Mouse (Mus musculus): ENCODE data around the gene Ezr. TPM values are rescaled to one million over a fixed set of nuclear protein-coding genes. Genes with fewer than 3 reads are reported as not detected.

The Ezr gene
- polyA plus RNA-seq, 1 experiment from 2014 or later, result 115 TPM

GRCm38 (mm10) chr17:6746452-6747231, 35.9 kb downstream of the Ezr start:
- 0 out of 2 replicates have a peak overlapping the region, but pooled peaks have one; percentile 38 for H3K27ac ChIP-seq
- WGBS, result 77% methylated on average over 9 of the region's 9 CpGs

GRCm38 (mm10) chr17:6745975-6746374, 36.6 kb downstream of the Ezr start:
- no peak for ATAC-seq (ENCODE audit: insufficient number of reproducible peaks, low FRiP score, low TSS enrichment, low read depth)
- WGBS, result 36% methylated on average over 9 of the region's 9 CpGs
- H3K4me1 ChIP-seq, result peaks cover 53% of the 10 kb centered on the region

More at GRCm38 (mm10) chr17:6746452-6747231, 35.9 kb downstream of the Ezr start:
- Histone ChIP-seq H3K9ac (no peak overlapping the region), H3K4me1 (peaks cover 60% of the 10 kb centered on the region), H3K4me3 (no peak overlapping the region), H3K36me3 (peaks cover 26% of the 10 kb centered on the region), H3K9me3 (no peaks in the 10 kb centered on the region), H3K4me2 (no peak overlapping the region), H3K27me3 (no peaks in the 10 kb centered on the region)
- no peak for ATAC-seq (ENCODE audit: insufficient number of reproducible peaks, low FRiP score, low TSS enrichment, low read depth)

GRCm38 (mm10) chr17:6745503-6745902, 37.1 kb downstream of the Ezr start:
- no peak overlapping the region for H3K4me2 ChIP-seq
- no peak overlapping the region for H3K4me3 ChIP-seq
- no peak for ATAC-seq (ENCODE audit: insufficient number of reproducible peaks, low FRiP score, low TSS enrichment, low read depth)
- no peaks in the 10 kb centered on the region for H3K9me3 ChIP-seq
- WGBS, result 41% methylated on average over 5 of the region's 5 CpGs
- H3K4me1 ChIP-seq, result peaks cover 49% of the 10 kb centered on the region
- peaks cover 36% of the 10 kb centered on the region for H3K36me3 ChIP-seq
- H3K27me3 ChIP-seq, result no peaks in the 10 kb centered on the region
- H3K27ac ChIP-seq, result peak overlapping the region; percentile 38
- H3K9ac ChIP-seq, result no peak overlapping the region

More at GRCm38 (mm10) chr17:6745975-6746374, 36.6 kb downstream of the Ezr start:
- Histone ChIP-seq H3K9me3 (no peaks in the 10 kb centered on the region), H3K9ac (no peak overlapping the region), H3K4me2 (no peak overlapping the region), H3K4me3 (no peak overlapping the region), H3K27me3 (no peaks in the 10 kb centered on the region), H3K27ac (peak overlapping the region; percentile 38), H3K36me3 (peaks cover 33% of the 10 kb centered on the region)

GRCm38 (mm10) chr17:6744871-6745270, 37.7 kb downstream of the Ezr start:
- H3K4me3 ChIP-seq, result no peak overlapping the region
- H3K4me1 ChIP-seq, result peaks cover 49% of the 10 kb centered on the region
- 87% methylated on average over 14 of the region's 14 CpGs for WGBS
- no peaks in the 10 kb centered on the region for H3K9me3 ChIP-seq
- H3K9ac ChIP-seq, result no peak overlapping the region
- peak overlapping the region; percentile 60 for H3K27ac ChIP-seq
- H3K36me3 ChIP-seq, result peaks cover 39% of the 10 kb centered on the region
- ATAC-seq (ENCODE audit: insufficient number of reproducible peaks, low FRiP score, low TSS enrichment, low read depth), result no peak
- H3K4me2 ChIP-seq, result no peak overlapping the region
- no peaks in the 10 kb centered on the region for H3K27me3 ChIP-seq

- ATAC-seq (ENCODE audit: insufficient number of reproducible peaks, low FRiP score, low TSS enrichment, low read depth), result no peak
- H3K9ac ChIP-seq, result no peak overlapping the region
- 52% methylated on average over 9 of the region's 9 CpGs for WGBS
Measured at GRCm38 (mm10) chr17:6744366-6744765, 38.2 kb downstream of the Ezr start.

GRCm38 (mm10) chr17:6743787-6744239, 38.8 kb downstream of the Ezr start:
- H3K27ac ChIP-seq, result peak overlapping the region; percentile 60
- no peak overlapping the region for H3K9ac ChIP-seq
- H3K36me3 ChIP-seq, result peaks cover 50% of the 10 kb centered on the region
- no peak for ATAC-seq (ENCODE audit: insufficient number of reproducible peaks, low FRiP score, low TSS enrichment, low read depth)
- H3K4me1 ChIP-seq, result peaks cover 49% of the 10 kb centered on the region
- WGBS, result 13% methylated on average over 11 of the region's 11 CpGs
- H3K9me3 ChIP-seq, result no peaks in the 10 kb centered on the region
- no peak overlapping the region for H3K4me3 ChIP-seq
- H3K27me3 ChIP-seq, result no peaks in the 10 kb centered on the region
- H3K4me2 ChIP-seq, result no peak overlapping the region

More at GRCm38 (mm10) chr17:6744366-6744765, 38.2 kb downstream of the Ezr start:
- Histone ChIP-seq H3K9me3 (no peaks in the 10 kb centered on the region), H3K36me3 (peaks cover 44% of the 10 kb centered on the region), H3K4me2 (no peak overlapping the region), H3K27ac (peak overlapping the region; percentile 60), H3K4me1 (peaks cover 49% of the 10 kb centered on the region), H3K27me3 (no peaks in the 10 kb centered on the region), H3K4me3 (no peak overlapping the region)

GRCm38 (mm10) chr17:6743039-6743575, 39.5 kb downstream of the Ezr start:
- no peak overlapping the region for H3K4me3 ChIP-seq
- no peak overlapping the region for H3K4me2 ChIP-seq
- no peak overlapping the region for H3K9ac ChIP-seq
- peaks cover 49% of the 10 kb centered on the region for H3K4me1 ChIP-seq
- H3K27ac ChIP-seq, result peak overlapping the region; percentile 60; the same call in 1 of the 2 replicates
- ATAC-seq (ENCODE audit: insufficient number of reproducible peaks, low FRiP score, low TSS enrichment, low read depth), result no peak
- 86% methylated on average over 11 of the region's 11 CpGs for WGBS
- peaks cover 50% of the 10 kb centered on the region for H3K36me3 ChIP-seq
- no peaks in the 10 kb centered on the region for H3K9me3 ChIP-seq
- no peaks in the 10 kb centered on the region for H3K27me3 ChIP-seq

GRCm38 (mm10) chr17:6742083-6743038, 40.2 kb downstream of the Ezr start:
- no peak overlapping the region for H3K9ac ChIP-seq
- ATAC-seq (ENCODE audit: insufficient number of reproducible peaks, low FRiP score, low TSS enrichment, low read depth), result 0 out of 2 replicates have a peak, but pooled peaks have one; percentile 28
- H3K36me3 ChIP-seq, result peaks cover 56% of the 10 kb centered on the region
- no peak overlapping the region for H3K4me3 ChIP-seq
- no peaks in the 10 kb centered on the region for H3K9me3 ChIP-seq
- H3K4me1 ChIP-seq, result peaks cover 42% of the 10 kb centered on the region
- H3K27ac ChIP-seq, result no peak overlapping the region
- no peaks in the 10 kb centered on the region for H3K27me3 ChIP-seq
- WGBS, result 66% methylated on average over 33 of the region's 33 CpGs
- H3K4me2 ChIP-seq, result no peak overlapping the region

- Histone ChIP-seq H3K4me2 (no peak overlapping the region), H3K9me3 (no peaks in the 10 kb centered on the region), H3K27me3 (no peaks in the 10 kb centered on the region), H3K9ac (no peak overlapping the region), H3K27ac (no peak overlapping the region), H3K4me3 (no peak overlapping the region), H3K36me3 (peaks cover 50% of the 10 kb centered on the region), H3K4me1 (peaks cover 44% of the 10 kb centered on the region)
- 81% methylated on average over 12 of the region's 12 CpGs for WGBS
- ATAC-seq (ENCODE audit: insufficient number of reproducible peaks, low FRiP score, low TSS enrichment, low read depth), result no peak
Measured at GRCm38 (mm10) chr17:6741271-6741670, 41.3 kb downstream of the Ezr start.

GRCm38 (mm10) chr17:6740331-6741170, 42.0 kb downstream of the Ezr start:
- H3K9me3 ChIP-seq, result no peaks in the 10 kb centered on the region
- H3K36me3 ChIP-seq, result peaks cover 50% of the 10 kb centered on the region
- no peak overlapping the region for H3K4me3 ChIP-seq
- H3K27ac ChIP-seq, result no peak overlapping the region
- no peak for ATAC-seq (ENCODE audit: insufficient number of reproducible peaks, low FRiP score, low TSS enrichment, low read depth)
- WGBS, result 87% methylated on average over 19 of the region's 19 CpGs
- no peak overlapping the region for H3K4me2 ChIP-seq
- peaks cover 37% of the 10 kb centered on the region for H3K4me1 ChIP-seq
- H3K27me3 ChIP-seq, result no peaks in the 10 kb centered on the region
- no peak overlapping the region for H3K9ac ChIP-seq

GRCm38 (mm10) chr17:6739756-6740155, 42.8 kb downstream of the Ezr start:
- Histone ChIP-seq H3K4me3 (no peak overlapping the region), H3K9me3 (no peaks in the 10 kb centered on the region), H3K4me1 (peaks cover 29% of the 10 kb centered on the region), H3K36me3 (peaks cover 47% of the 10 kb centered on the region), H3K9ac (no peak overlapping the region), H3K27me3 (no peaks in the 10 kb centered on the region), H3K27ac (no peak overlapping the region), H3K4me2 (no peak overlapping the region)
- ATAC-seq (ENCODE audit: insufficient number of reproducible peaks, low FRiP score, low TSS enrichment, low read depth), result no peak
- 92% methylated on average over 15 of the region's 15 CpGs for WGBS
